Mouse (Mus musculus) brain, embryonic 14.5 days (tissue): ENCODE results near the gene Chrnd.

Experiments used
- CTCF ChIP-seq: fragments of 200-500 bp; IDR thresholded peaks from 2 replicates; pipeline ENCODE4 v1.5.1; 2012; ENCODE audit warnings: inconsistent platforms, mild to moderate bottlenecking, moderate library complexity, borderline replicate concordance; ENCODE audit not compliant: insufficient read depth, insufficient read length; ENCODE audit errors: extremely low read depth
- POLR2A ChIP-seq: fragments of 200-500 bp; IDR thresholded peaks from 2 replicates; pipeline ENCODE4 v1.6.1; 2012; ENCODE audit warnings: mild to moderate bottlenecking, inconsistent platforms, borderline replicate concordance; ENCODE audit not compliant: poor library complexity, insufficient read depth, insufficient read length, severe bottlenecking; ENCODE audit errors: extremely low read depth

DNA sequence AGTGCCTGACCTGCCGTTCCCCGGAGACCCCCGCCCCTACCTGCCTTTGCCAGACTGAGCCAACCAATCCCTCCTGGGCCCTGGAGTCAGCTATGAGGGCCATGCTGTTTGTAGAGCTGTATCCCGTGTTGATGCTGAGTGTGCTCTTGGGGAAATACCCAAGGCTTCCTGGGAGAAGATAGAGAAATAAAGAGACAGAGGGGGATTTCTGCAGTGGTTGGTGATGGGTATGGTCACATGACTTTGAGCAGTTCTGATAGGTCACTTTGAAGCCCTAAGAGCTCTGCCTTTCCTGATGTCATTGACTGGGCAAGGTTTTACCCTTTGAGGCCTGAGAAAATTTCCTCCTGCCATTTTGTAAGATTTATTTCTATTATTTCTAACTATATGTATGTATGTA, 21.0 kb downstream of the Chrnd start:
- TF ChIP-seq CTCF (no peak), POLR2A (no peak)
